Comparison of ENCODE assay signal across 8 mouse cellular contexts in the genomic region with DNA sequence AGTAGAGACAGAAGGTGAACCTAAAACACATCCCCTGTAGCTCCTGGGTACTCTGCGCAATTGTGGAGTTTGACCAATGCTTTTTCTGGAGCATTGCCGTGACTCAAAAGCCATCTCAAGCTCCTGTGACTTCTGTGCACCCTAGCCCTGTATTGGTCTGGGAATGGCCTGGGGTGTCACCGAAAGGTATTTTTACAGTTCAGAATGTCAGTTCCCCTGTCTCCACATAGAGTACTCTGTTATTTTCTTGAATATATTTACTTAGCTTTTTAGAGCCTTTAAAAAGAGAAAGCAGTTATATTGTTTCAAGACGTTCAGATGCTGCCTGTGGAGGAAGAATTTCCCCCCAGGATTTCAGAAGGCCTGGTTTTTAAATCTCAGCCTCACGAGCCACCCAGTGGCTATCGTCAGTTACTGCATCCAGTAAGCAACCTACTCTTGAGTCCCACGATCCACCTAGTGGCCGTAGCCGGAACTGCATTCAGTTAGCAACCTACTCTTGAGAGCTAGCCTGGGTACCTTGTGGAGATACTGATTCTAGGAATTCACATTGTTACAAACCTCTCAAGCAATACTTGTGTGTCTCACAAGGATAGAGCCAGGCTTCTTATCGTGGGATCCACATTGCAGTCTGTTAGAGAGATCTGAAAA. TPM values are rescaled to one million over a fixed set of nuclear protein-coding genes. Genes with fewer than 3 reads are reported as not detected.
A peak's percentile ranks its signal among the peaks of the same experiment; 100 is the strongest.
DNase-seq lines count a peak whose midpoint lies in the region; ATAC-seq and TF ChIP-seq lines count a peak whose summit lies in the region.

No protein-coding gene starts in this region.

- no peaks in the 10 kb centered on the region for H3K4me1 ChIP-seq in liver, embryonic 16.5 days (ENCODE audit: control insufficient read depth, low read depth, low read length)
- H3K4me1 ChIP-seq in neural tube, embryonic 14.5 days (ENCODE audit: control insufficient read depth, insufficient read depth, low read length) = no peaks in the 10 kb centered on the region

- no peaks in the 10 kb centered on the region for H3K9me3 ChIP-seq in liver, embryonic 16.5 days (replicated peaks; ENCODE audit: control insufficient read depth, low read length)
- no peaks in the 10 kb centered on the region for H3K9me3 ChIP-seq in neural tube, embryonic 14.5 days (ENCODE audit: control insufficient read depth, low read length)

- TF ChIP-seq POLR2A in brain, embryonic 14.5 days (IDR thresholded peaks at IDR 0.05; ENCODE audit: borderline replicate concordance, extremely low read depth, insufficient read depth, insufficient read length, poor library complexity, severe bottlenecking) = no peak

- no peak overlapping the region for H3K27ac ChIP-seq in liver, embryonic 16.5 days (ENCODE audit: low read length)
- H3K27ac ChIP-seq in neural tube, embryonic 14.5 days (ENCODE audit: low read depth, low read length) = no peak overlapping the region

- no peak overlapping the region for H3K4me2 ChIP-seq in liver, embryonic 16.5 days (ENCODE audit: low read depth, low read length)
- H3K4me2 ChIP-seq in neural tube, embryonic 14.5 days (ENCODE audit: low read depth, low read length) = no peak overlapping the region

- peak; percentile 97 for TF ChIP-seq CTCF in brain, embryonic 14.5 days (IDR thresholded peaks at IDR 0.05; ENCODE audit: borderline replicate concordance, extremely low read depth, insufficient read depth, insufficient read length)

- peak; percentile 69 for ATAC-seq in liver, embryonic 16.5 days (ENCODE audit: low read depth)
- peak; percentile 82 for ATAC-seq in neural tube, embryonic 14.5 days (ENCODE audit: low read depth)

- intact Hi-C loops in heart, postnatal 14 days (cut with DNase I) = loop anchor here (2.0 to 5.0 kb wide), 3 partner anchors 46 to 741 kb away; partner anchors contain the start of genes Atxn7 and Thoc7

- H3K4me3 ChIP-seq in liver, embryonic 16.5 days (ENCODE audit: low read depth, low read length) = no peak overlapping the region
- H3K4me3 ChIP-seq in neural tube, embryonic 14.5 days (ENCODE audit: low read depth, low read length) = no peak overlapping the region

- no peaks in the 10 kb centered on the region for H3K27me3 ChIP-seq in liver, embryonic 16.5 days (ENCODE audit: control insufficient read depth, insufficient read depth, low read depth, low read length)
- H3K27me3 ChIP-seq in neural tube, embryonic 14.5 days (ENCODE audit: control insufficient read depth, insufficient read depth, low read length) = no peaks in the 10 kb centered on the region

- H3K9ac ChIP-seq in liver, embryonic 16.5 days (ENCODE audit: low read depth, low read length) = no peak overlapping the region
- H3K9ac ChIP-seq in neural tube, embryonic 14.5 days (replicated peaks; ENCODE audit: low read depth, low read length) = no peak overlapping the region

- peaks cover 6% of the 10 kb centered on the region for H3K36me3 ChIP-seq in liver, embryonic 16.5 days (ENCODE audit: control insufficient read depth, insufficient read depth)
- peaks cover 23% of the 10 kb centered on the region for H3K36me3 ChIP-seq in neural tube, embryonic 14.5 days (ENCODE audit: control insufficient read depth, insufficient read depth, low read length)

- peak; percentile 86 to 90 for DNase-seq in CD8-positive naive resting alpha-beta T cell, adult 2 months (ENCODE audit: low read depth in 2 of 2, low spot score in 2 of 2)
- DNase-seq in brain, embryonic 14.5 days (ENCODE audit: low read depth) = peak; percentile 94
- DNase-seq in fibroblast of lung, adult 2 months (ENCODE audit: low read depth) = peak; percentile 46
- peak; percentile 86 to 91 for DNase-seq in heart, postnatal 14 days
- DNase-seq in kidney, postnatal 4 days = peak; percentile 96
- peak; percentile 94 for DNase-seq in testis, postnatal 10 days (ENCODE audit: low spot score)

- WGBS in liver, embryonic 16.5 days (ENCODE audit: insufficient replicate concordance) = 27% methylated on average over 10 of the region's 10 CpGs
- 30% methylated on average over 10 of the region's 10 CpGs for WGBS in neural tube, embryonic 14.5 days

RNA-seq across cellular contexts. Expression of gene Psmd6, which starts 22.3 kb away (rescaled TPM):
- polyA plus RNA-seq in brain, embryonic 14.5 days (2012; rRNA removed) = 107 and 112 TPM in 2 replicates
- total RNA-seq in heart, postnatal 14 days (2021) = 10 to 100 TPM; 84.9 to 85.6 TPM
- 101 and 108 TPM in 2 replicates for polyA plus RNA-seq in liver, embryonic 16.5 days (2015; fragmentation: Nextera tagmentation; extraction: Ambion mirVana)
- 243 and 260 TPM in 2 replicates for polyA plus RNA-seq in neural tube, embryonic 14.5 days (2014; fragmentation: Nextera tagmentation; extraction: Ambion mirVana)

Comparison
In these comparisons a context has a peak if more than half of its experiments do, and no peak if none do; other contexts are left out.
1. DNase-seq: peak in every context shown above with its lines; median percentile 96 in kidney, postnatal 4 days; 94 in brain, embryonic 14.5 days; 94 in testis, postnatal 10 days; 88 in heart, postnatal 14 days; 88 in CD8-positive naive resting alpha-beta T cell, adult 2 months; 46 in fibroblast of lung, adult 2 months.